Mouse (Mus musculus) MEL (cell line): ENCODE measurements around the gene Tmem255b. TPM values are rescaled to one million over a fixed set of nuclear protein-coding genes. Genes with fewer than 3 reads are reported as not detected.

Source experiments
- DNase-seq: peaks from one replicate; pipeline ENCODE4 v3.0.0; 2011; ENCODE audit warnings: low read depth, low spot score
- H3K27ac ChIP-seq: 2 replicates; pipeline ENCODE4 v1.5.1; 2012; ENCODE audit warnings: low read depth, mild to moderate bottlenecking, control low read depth, low read length, moderate library complexity; ENCODE audit not compliant: control insufficient read depth
- H3K27me3 ChIP-seq, 2 experiments: fragments of 150-350 bp in 1 of 2; sonication (generic) in 1 of 2; 2 replicates each; pipeline ENCODE4 v1.6.1; 2012; ENCODE audit warnings: low read length in 2 of 2, mild to moderate bottlenecking in 2 of 2, improper control_type of control experiment in 1 of 2, moderate library complexity in 1 of 2; ENCODE audit not compliant: insufficient read depth in 2 of 2, control insufficient read depth in 1 of 2
- H3K36me3 ChIP-seq, 2 experiments: 2 replicates each; pipeline ENCODE4 v1.6.1; 2012 to 2014; ENCODE audit warnings: low read length in 2 of 2, improper control_type of control experiment in 1 of 2, inconsistent platforms in 1 of 2, mild to moderate bottlenecking in 1 of 2; ENCODE audit not compliant: insufficient read depth in 2 of 2, control insufficient read depth in 1 of 2
- H3K4me1 ChIP-seq, 2 experiments: fragments of 150-350 bp in 1 of 2; sonication (generic) in 1 of 2; 2 replicates each; pipeline ENCODE4 v1.6.1; 2012; ENCODE audit warnings: low read length in 2 of 2, improper control_type of control experiment in 1 of 2, mild to moderate bottlenecking in 1 of 2; ENCODE audit not compliant: insufficient read depth in 2 of 2, control insufficient read depth in 1 of 2
- H3K4me3 ChIP-seq, 2 experiments: fragments of 150-350 bp in 1 of 2; sonication (generic) in 1 of 2; 2 replicates each; pipeline ENCODE4 v1.5.1; 2012; ENCODE audit warnings: low read depth in 2 of 2, low read length in 2 of 2, mild to moderate bottlenecking in 2 of 2, moderate library complexity in 2 of 2, control low read depth in 1 of 2, improper control_type of control experiment in 1 of 2; ENCODE audit not compliant: control insufficient read depth in 1 of 2, insufficient read depth in 1 of 2
- H3K79me2 ChIP-seq: 2 replicates; pipeline ENCODE4 v1.6.1; 2012; ENCODE audit warnings: mild to moderate bottlenecking, low read length, moderate library complexity; ENCODE audit not compliant: control insufficient read depth, poor library complexity, insufficient read depth
- H3K9ac ChIP-seq: 2 replicates; pipeline ENCODE4 v1.6.1; 2012; ENCODE audit warnings: low read depth, mild to moderate bottlenecking, control low read depth, low read length, moderate library complexity; ENCODE audit not compliant: control insufficient read depth, poor library complexity, severe bottlenecking
- H3K9me3 ChIP-seq: fragments of 150-350 bp; sonication (generic); replicated peaks from 2 replicates; pipeline ENCODE4 v1.6.1; 2012; ENCODE audit warnings: mild to moderate bottlenecking, low read length, improper control_type of control experiment, moderate library complexity; ENCODE audit not compliant: insufficient read depth
- CHD2 ChIP-seq: IDR thresholded peaks from 2 replicates; pipeline ENCODE4 v1.6.1; 2011; ENCODE audit warnings: low read length, improper control_type of control experiment
- ELF1 ChIP-seq: IDR thresholded peaks from 2 replicates; pipeline ENCODE4 v1.6.1; 2014; ENCODE audit warnings: low read depth, mild to moderate bottlenecking, inconsistent platforms, low read length, improper control_type of control experiment, moderate library complexity
- EP300 ChIP-seq, 2 experiments: IDR thresholded peaks; 2 replicates each; pipeline ENCODE4 v1.6.1; 2011; ENCODE audit warnings: improper control_type of control experiment in 2 of 2, low read length in 2 of 2, low read depth in 1 of 2, mild to moderate bottlenecking in 1 of 2
- ETS1 ChIP-seq: IDR thresholded peaks from 2 replicates; pipeline ENCODE4 v1.6.1; 2012; ENCODE audit warnings: low read depth, mild to moderate bottlenecking, inconsistent platforms, low read length, improper control_type of control experiment, moderate library complexity
- GATA1 ChIP-seq: IDR thresholded peaks from 2 replicates; pipeline ENCODE4 v1.6.1; 2011; ENCODE audit warnings: low read depth, low read length, improper control_type of control experiment
- HCFC1 ChIP-seq: IDR thresholded peaks from 2 replicates; pipeline ENCODE4 v1.6.1; 2012; ENCODE audit warnings: low read depth, mild to moderate bottlenecking, inconsistent platforms, low read length, improper control_type of control experiment, moderate library complexity
- MAFK ChIP-seq: IDR thresholded peaks from 2 replicates; pipeline ENCODE4 v1.6.1; 2011; ENCODE audit warnings: low read depth, mild to moderate bottlenecking, low read length, improper control_type of control experiment, borderline replicate concordance
- MXI1 ChIP-seq: IDR thresholded peaks from 2 replicates; pipeline ENCODE4 v1.6.1; 2011; ENCODE audit warnings: mild to moderate bottlenecking, low read depth, low read length, improper control_type of control experiment
- NRF1 ChIP-seq: IDR thresholded peaks from 2 replicates; pipeline ENCODE4 v1.6.1; 2014; ENCODE audit warnings: low read depth, mild to moderate bottlenecking, inconsistent platforms, low read length, improper control_type of control experiment, moderate library complexity; ENCODE audit not compliant: poor library complexity, insufficient read depth, severe bottlenecking
- POLR2AphosphoS5 ChIP-seq: IDR thresholded peaks from 2 replicates; pipeline ENCODE4 v1.6.1; 2012; ENCODE audit warnings: low read depth, borderline replicate concordance, mild to moderate bottlenecking, inconsistent platforms, low read length, moderate library complexity, mixed read lengths
- SMC3 ChIP-seq: IDR thresholded peaks from 2 replicates; pipeline ENCODE4 v1.6.1; 2011; ENCODE audit warnings: low read depth, low read length, improper control_type of control experiment
- USF1 ChIP-seq: IDR thresholded peaks from 2 replicates; pipeline ENCODE4 v1.6.1; 2014; ENCODE audit warnings: low read depth, mild to moderate bottlenecking, inconsistent platforms, low read length, improper control_type of control experiment, moderate library complexity
- ZNF384 ChIP-seq: IDR thresholded peaks from 2 replicates; pipeline ENCODE4 v1.6.1; 2012; ENCODE audit warnings: low read depth, mild to moderate bottlenecking, inconsistent platforms, low read length, improper control_type of control experiment
- polyA plus RNA-seq, 2 experiments: library from polyadenylated mRNA; stranded (reverse) in 1 of 2; unstranded in 1 of 2; fragments of >175 nt in 1 of 2; fragments of >200 nt in 1 of 2; gene quantifications; 2 replicates each; pipeline versions ENCODE4 v1.2.1 to v1.2.4; 2012; ENCODE audit warnings: low replicate concordance in 2 of 2, low read depth in 1 of 2; ENCODE audit not compliant: insufficient read length in 2 of 2, insufficient read depth in 1 of 2, missing spikeins in 1 of 2
- total RNA-seq: library from RNA; depleted of rRNA; stranded (reverse); fragments of 300-350 nt; gene quantifications from 2 replicates; pipeline ENCODE4 v1.2.3, GENCODE M21; 2012

The Tmem255b gene
- total and polyA plus RNA-seq, 3 experiments: not detected

DNA sequence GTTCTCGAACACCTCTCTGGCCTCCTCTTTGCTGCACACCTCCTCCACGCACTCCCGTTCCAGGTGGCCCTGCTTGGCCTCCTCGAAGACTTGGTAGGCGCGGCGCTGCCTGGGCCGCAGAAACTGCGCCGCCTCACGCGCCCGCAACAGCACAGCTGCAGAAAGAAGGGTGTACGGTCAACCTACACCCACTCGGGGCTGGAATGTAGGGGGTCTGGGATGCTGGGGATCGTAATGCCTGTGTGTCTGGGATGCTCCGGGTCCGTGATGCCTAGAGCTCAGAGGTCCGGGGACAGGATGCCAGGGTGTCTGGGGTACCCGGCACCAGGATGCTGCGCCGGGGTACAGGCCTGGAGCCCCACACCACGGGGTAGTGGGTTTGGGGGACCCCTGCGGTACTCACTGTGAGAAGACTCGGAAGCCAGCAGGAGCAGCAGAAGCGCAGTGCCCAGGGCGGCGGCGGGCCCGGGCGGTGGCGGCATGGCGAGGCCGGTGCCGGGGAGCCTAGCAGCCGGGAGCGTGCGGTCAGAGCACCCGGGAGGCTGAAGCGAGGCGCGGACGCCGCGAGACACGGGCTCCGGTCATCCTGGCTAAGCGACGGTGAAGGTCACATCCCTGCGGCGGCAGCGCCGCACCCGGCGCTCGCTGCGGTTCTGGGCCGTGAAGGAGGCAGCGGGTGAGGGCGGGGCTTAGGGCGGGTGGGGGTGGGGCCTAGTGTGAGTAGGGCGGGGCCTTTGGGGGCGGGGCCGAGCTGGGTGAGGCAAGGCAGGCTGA lies 59.1 kb downstream of the Tmem255b start, which contains the start of gene Gas6:
Gene Gas6 (minus strand): TSS at position 633 of the 774 bp plus-strand sequence.
- H3K27me3 ChIP-seq: no peaks in the 10 kb centered on the region; a peak in 1 of 4 replicates
- H3K4me1 ChIP-seq: peaks cover 0 to 13% of the 10 kb centered on the region in 2 experiments; a peak in 2 of 4 replicates
- no peaks in the 10 kb centered on the region for H3K9me3 ChIP-seq
- H3K79me2 ChIP-seq: no peaks in the 10 kb centered on the region
- H3K27ac ChIP-seq: no peak within 1 kb of the TSS
- peaks cover 0 to 3% of the 10 kb centered on the region in 2 experiments; a peak in 1 of 4 replicates for H3K36me3 ChIP-seq
- no peak for DNase-seq
- H3K9ac ChIP-seq: no peak within 1 kb of the TSS
- no peak within 1 kb of the TSS for H3K4me3 ChIP-seq
- TF ChIP-seq SMC3: no peak

DNA sequence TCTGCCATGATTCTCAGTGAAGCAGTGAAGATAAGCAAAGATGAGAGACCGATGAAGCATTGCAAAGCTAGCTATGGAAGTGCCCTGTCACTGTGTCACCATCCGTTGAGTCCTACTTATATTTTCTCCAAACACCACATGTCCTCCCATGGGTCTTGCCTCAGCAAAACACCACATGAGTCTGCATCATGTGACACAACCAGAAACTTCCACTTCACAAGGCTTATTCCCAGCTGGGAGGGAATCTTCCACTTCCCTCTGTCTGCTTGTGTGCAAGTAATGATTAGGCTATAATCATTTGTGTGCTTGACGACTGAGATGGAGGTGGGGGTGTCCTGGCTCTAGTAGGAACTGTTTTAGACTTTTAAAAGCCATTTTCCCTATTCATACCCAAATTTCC lies 66.2 kb downstream of the Tmem255b start:
- Histone ChIP-seq H3K36me3 (peaks cover 0 to 5% of the 10 kb centered on the region in 2 experiments; a peak in 2 of 4 replicates), H3K27me3 (no peaks in the 10 kb centered on the region; a peak in 1 of 4 replicates), H3K79me2 (no peaks in the 10 kb centered on the region), H3K4me1 (peaks cover 0 to 12% of the 10 kb centered on the region in 2 experiments; a peak in 2 of 4 replicates), H3K9me3 (no peaks in the 10 kb centered on the region), H3K9ac (no peak overlapping the region), H3K4me3 (no peak overlapping the region), H3K27ac (no peak overlapping the region)
- DNase-seq: no peak
- TF ChIP-seq CHD2: no peak
- peak; percentile 30; the same call in 1 of the 2 replicates for TF ChIP-seq USF1

GRCm38 (mm10) chr8:13503936-13504606 lies 69.1 kb downstream of the Tmem255b start:
- Histone ChIP-seq H3K9ac (no peak overlapping the region), H3K9me3 (no peaks in the 10 kb centered on the region), H3K27ac (no peak overlapping the region), H3K4me3 (no peak overlapping the region), H3K4me1 (peaks cover 0 to 12% of the 10 kb centered on the region in 2 experiments; a peak in 2 of 4 replicates), H3K27me3 (no peaks in the 10 kb centered on the region), H3K36me3 (peaks cover 0 to 5% of the 10 kb centered on the region in 2 experiments; a peak in 2 of 4 replicates), H3K79me2 (no peaks in the 10 kb centered on the region)
- TF ChIP-seq MAFK (no peak), EP300 (IDR thresholded peaks at IDR 0.05; ENCODE audit: low read depth in 1 of 2, low read length in 2 of 2) (peak in 1 of 2 experiments; percentile 61; a peak in 2 of 4 replicates), NRF1 (no peak), MXI1 (no peak), HCFC1 (no peak), ZNF384 (peak; percentile 95), ETS1 (peak; percentile 22; the same call in 1 of the 2 replicates), POLR2AphosphoS5 (no peak), GATA1 (peak; percentile 50; the same call in 1 of the 2 replicates), ELF1 (no peak)
- DNase-seq: peak; percentile 77
